Mouse (Mus musculus): ENCODE results near the gene Nwd2.

Gene Nwd2

DNA sequence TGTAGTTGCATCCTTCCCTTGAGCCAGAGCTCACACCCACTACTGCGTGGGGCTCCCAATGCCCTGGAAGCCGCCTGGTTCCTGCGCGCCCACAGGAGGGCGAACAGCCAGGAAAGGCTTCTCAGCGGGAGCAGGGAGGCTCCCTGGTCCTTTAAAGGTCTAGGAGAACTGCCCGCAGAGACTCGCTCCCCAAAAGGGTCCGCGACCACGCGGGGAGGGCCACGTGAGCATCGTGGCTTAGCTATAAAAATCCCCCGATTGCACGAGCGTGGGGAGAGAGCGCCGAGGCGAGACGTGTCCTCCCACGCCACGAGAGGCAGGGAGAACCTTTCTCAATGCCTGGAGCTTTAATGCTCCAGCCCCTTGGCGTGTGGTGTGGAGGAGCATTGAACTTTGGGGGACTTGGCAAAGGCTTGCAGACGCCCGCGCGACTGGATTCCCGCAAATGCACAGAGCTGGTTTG lies at the start of gene Nwd2:
Gene Nwd2, plus strand, starts transcription at position 33 of the 463 bp plus-strand sequence.
- DNase-seq (ENCODE audit: low read depth, low spot score) = no peak

DNA sequence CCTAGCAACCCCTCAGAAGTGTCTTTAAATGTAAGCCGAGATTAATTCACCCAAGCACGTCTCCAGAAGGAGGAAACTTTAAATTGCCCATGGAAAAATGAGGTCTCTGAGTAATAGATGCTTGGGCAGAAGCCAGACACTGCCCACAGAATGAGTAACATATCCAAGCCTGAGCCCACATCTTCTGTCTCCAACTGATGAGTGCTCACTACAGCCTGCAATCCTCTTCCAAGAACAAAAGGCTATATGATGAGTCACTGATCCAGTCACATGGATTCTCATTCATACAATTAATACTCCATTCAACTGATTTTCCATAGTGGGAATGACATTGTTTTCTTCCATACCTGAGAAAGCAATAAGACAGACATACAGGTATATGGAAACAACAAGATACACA lies 41.5 kb upstream of the Nwd2 start:
- DNase-seq (ENCODE audit: low read depth, low spot score) = no peak

DNA sequence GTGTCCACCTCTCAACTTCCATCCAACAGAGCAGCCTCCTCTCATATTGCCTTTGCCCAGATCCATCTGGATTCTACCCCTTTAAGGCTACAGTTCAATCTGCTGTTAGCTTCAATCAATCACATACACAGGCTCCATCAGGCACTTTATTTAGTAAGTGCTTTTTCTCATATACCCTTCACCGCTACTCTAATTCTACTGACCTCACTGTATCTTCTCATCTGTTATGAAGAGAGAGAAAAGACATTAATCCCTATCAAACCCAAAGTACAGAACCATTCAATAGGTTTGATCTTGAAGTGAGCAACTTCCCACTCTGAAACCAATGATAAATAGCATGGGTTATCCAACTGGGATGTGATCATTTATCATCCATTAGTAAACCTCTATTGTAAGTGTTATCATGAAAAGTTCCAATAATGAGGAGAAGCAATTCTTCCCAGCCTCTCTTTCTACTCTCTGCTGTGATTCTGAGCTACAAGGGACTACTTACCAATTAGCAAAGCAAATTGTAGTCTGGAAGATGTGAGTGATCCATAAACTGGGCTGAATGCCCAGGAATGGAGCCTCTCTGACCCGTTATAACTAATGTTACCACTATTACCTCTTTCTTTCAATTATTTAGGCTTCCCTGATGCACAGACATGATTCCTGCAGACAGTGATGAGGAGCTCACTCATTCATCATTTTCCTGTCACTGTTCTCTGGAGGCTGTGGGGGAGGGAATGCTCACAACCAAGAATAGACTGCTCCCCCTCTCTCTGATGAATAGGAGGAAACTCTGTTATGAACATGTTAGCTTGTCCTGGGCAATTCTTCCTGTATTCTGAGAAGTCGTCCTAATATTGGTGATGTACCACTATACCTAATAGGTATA lies 31.9 kb upstream of the Nwd2 start:
- DNase-seq (ENCODE audit: low read depth, low spot score) = no peak

- DNase-seq (ENCODE audit: low read depth, low spot score) = no peak
These were observed 24.8 kb upstream of the Nwd2 start for GRCm38 (mm10) chr5:63624123-63624522.

DNA sequence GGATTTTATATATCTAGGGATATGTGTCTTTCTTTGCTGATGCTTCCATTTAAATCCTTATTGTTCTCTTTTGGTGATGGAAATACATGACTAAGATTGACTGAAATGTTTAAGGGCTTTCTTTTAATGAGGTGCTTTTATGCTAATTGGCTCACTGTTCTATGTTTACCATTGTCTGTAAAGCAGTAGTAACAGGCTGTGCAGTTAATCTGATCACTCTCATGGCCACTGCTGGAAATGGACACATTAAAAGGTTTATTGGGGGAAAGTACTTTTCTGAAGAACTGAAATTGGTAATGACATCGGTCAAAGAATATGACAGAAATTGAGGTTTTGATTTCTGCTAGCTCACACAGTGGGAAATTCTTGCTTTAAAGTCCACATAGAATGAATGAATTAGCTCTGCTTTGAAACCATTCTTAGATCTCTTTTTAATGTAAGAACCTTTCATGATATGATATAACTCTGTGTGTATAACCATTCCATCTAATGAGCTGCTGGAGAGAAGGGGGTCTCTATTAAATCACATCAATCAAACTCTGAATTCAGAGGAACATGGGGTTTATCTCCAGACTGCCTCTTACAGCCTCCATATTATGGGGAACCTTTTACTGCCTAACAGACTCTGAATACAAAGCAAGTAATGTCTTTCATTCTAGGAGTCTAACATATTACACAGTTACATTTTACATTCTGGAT lies 20.9 kb upstream of the Nwd2 start:
- DNase-seq (ENCODE audit: low read depth, low spot score) = no peak

GRCm38 (mm10) chr5:63628531-63628871 lies 20.4 kb upstream of the Nwd2 start:
- no peak for DNase-seq (ENCODE audit: low read depth, low spot score)

GRCm38 (mm10) chr5:63634636-63635035 lies 14.3 kb upstream of the Nwd2 start:
- DNase-seq (ENCODE audit: low read depth, low spot score) = no peak

DNA sequence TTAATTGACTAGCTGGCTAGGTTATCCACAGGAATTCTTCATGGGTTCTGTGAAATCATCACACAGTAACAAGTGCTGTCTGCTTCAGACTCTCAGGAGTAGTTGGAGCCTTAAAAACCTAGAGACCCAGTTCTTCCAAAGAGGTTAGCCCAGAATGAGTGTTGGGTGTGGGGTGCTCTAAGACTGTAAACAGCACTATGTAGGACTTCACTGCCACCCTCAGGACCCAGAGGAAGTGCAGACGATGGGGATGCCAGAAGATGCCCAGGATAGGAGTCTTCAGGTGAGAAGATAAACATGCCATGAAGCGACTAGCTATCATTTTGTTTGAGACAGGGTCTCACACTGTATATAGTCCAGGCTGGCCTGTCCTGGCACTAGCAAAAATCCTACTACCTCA lies 715 bp upstream of the Nwd2 start:
- DNase-seq (ENCODE audit: low read depth, low spot score) = no peak

GRCm38 (mm10) chr5:63649533-63650464 lies 897 bp downstream of the Nwd2 start:
- no peak for DNase-seq (ENCODE audit: low read depth, low spot score)

DNA sequence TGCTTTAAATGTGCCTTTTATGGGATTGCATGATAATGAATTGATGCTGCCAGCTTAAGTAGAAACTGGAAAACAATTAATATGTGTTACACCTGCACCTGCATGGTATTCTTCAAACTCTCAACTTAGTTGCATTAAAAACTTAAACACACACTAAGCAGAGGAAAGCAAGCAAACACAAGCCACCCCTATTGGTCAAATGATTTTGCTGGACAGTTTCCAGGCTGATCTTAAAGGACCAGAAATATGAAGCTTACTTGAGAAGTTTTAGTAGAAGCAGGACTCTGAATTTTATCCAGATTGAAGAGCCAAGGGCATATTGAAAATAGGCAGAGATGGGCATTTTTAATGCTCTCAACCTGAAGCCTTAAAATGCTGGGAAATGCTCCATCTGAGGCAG lies 2.9 kb downstream of the Nwd2 start:
- DNase-seq (ENCODE audit: low read depth, low spot score) = no peak

GRCm38 (mm10) chr5:63652705-63653104 lies 3.8 kb downstream of the Nwd2 start:
- DNase-seq (ENCODE audit: low read depth, low spot score) = no peak

DNA sequence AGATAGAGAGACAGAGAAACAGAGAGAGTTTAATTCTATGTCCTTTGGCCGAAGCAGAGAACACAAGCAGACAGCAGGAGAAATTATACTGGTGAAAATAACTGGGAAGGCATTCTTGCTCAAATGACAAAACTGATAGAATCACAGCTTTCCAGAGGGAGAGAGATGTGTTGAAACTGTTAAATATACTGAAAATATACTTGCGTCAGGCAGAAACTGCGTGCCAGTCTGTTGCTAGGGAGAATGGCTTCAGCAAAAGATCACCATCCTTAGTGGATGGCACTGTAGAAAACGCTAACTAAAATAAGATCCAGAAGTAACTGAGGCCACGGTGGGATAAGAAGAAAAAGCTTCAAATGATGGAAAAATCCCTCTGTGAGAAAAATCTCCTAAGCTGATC lies 18.0 kb downstream of the Nwd2 start:
- DNase-seq (ENCODE audit: low read depth, low spot score) = no peak

DNA sequence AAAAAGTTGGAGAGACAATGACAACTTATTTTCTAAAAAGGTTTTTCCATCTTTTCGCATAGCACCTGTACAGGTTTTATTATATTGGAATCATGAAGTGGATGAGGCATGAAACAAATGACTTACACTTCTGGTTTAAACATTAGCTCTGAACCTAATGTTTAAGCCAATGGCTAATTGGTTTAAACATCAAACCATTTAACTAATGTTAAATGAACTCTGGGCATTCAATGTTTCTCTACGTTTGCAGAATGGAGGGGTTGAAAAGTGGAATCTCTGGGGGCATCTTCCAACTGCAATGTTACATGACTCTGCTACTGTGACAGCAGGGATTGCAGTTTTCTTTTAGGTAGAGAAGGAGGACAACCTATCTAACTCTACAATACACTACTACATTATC lies 27.0 kb downstream of the Nwd2 start:
- no peak for DNase-seq (ENCODE audit: low read depth, low spot score)

GRCm38 (mm10) chr5:63689084-63689483 lies 40.2 kb downstream of the Nwd2 start:
- DNase-seq (ENCODE audit: low read depth, low spot score) = no peak

GRCm38 (mm10) chr5:63696784-63697183 lies 47.9 kb downstream of the Nwd2 start:
- no peak for DNase-seq (ENCODE audit: low read depth, low spot score)

DNA sequence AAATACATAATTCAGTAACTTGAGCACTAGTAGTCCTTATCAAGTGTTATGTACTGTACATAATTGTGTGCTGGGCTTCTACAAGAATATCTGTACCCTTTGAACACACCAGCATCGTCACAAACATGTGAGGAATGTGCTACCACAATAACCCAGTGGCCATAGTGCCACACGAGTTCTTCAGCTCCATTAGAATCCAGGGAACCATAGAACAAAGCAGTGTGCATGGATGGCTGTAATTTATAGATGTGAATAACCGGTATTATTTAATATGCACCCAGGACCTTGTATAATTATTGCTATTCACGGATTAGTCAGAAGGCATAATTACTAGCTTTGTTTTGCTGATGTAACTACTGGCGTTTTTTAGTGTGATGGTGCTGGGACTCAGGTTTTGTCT lies 48.3 kb downstream of the Nwd2 start:
- no peak for DNase-seq (ENCODE audit: low read depth, low spot score)

DNA sequence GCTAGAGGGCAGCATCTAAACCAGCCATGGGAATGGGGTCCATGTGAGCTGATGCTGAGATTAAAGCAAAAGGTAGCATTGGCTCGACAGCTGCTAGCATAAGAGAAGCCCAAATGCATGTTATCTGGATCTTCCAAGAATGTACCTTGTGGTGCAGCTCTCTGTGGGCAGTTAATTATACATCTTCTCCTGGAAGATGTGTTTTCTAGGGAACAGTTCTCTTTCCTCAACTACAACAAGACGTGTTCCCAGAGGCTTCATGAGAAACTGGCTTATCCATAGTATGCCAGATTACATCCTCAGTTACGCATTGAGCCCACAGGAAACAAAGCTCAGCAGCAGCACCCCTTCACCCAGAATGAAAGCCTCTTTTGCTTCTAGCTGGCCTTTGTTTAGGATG lies 80.1 kb downstream of the Nwd2 start:
- DNase-seq (ENCODE audit: low read depth, low spot score) = no peak

DNA sequence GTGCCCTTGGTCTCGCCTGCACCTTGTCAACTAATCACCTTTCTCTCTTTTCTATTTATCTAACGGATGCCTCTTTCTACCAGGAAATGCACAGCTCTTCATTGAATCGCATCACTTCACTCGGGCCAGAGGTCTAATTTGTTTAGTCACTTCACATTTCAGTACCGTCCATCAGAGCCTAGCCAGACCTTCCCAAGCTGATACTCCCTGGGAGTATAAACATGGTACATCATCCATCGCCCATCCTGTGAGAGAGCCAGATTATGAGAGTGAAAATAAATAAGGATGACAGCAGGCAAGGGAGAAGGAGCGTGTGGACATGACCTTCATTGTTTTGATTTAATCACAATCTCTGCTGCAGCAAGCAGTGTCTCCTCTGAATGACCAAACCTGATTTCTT lies 86.6 kb downstream of the Nwd2 start:
- no peak for DNase-seq (ENCODE audit: low read depth, low spot score)

GRCm38 (mm10) chr5:63743426-63743825 lies 94.5 kb downstream of the Nwd2 start:
- no peak for DNase-seq (ENCODE audit: low read depth, low spot score)

GRCm38 (mm10) chr5:63748299-63748698 lies 99.4 kb downstream of the Nwd2 start:
- no peak for DNase-seq (ENCODE audit: low read depth, low spot score)

DNA sequence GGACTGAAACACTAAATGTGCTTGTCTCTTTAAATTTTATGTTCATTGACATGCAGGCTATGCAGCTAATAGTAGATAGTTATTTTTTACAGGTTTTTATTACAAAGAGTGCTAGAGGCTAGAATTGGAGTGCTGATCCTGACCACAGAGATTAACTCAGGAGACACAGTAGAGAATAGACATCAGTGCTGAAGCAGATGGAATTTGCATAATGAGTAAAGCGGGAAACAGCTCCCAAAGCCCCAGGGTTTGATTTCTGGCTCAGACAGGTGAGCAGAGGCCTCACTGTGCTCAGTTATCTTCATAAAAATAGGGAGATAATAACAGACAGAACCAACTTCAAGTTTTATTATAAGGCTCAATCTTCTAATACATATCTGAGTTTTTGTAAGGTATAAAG lies 99.9 kb downstream of the Nwd2 start:
- DNase-seq (ENCODE audit: low read depth, low spot score) = no peak

Data from WW6 (cell line).